Mouse (Mus musculus) MEL (cell line): ENCODE data around the gene Sh2d3c. TPM values are rescaled to one million over a fixed set of nuclear protein-coding genes. Genes with fewer than 3 reads are reported as not detected.

Experiments
- DNase-seq: peaks from one replicate; pipeline ENCODE4 v3.0.0; 2011; ENCODE audit warnings: low read depth, low spot score
- H3K27ac ChIP-seq: 2 replicates; pipeline ENCODE4 v1.5.1; 2012; ENCODE audit warnings: low read depth, mild to moderate bottlenecking, control low read depth, low read length, moderate library complexity; ENCODE audit not compliant: control insufficient read depth
- H3K27me3 ChIP-seq, 2 experiments: fragments of 150-350 bp in 1 of 2; sonication (generic) in 1 of 2; 2 replicates each; pipeline ENCODE4 v1.6.1; 2012; ENCODE audit warnings: low read length in 2 of 2, mild to moderate bottlenecking in 2 of 2, improper control_type of control experiment in 1 of 2, moderate library complexity in 1 of 2; ENCODE audit not compliant: insufficient read depth in 2 of 2, control insufficient read depth in 1 of 2
- H3K36me3 ChIP-seq, 2 experiments: 2 replicates each; pipeline ENCODE4 v1.6.1; 2012 to 2014; ENCODE audit warnings: low read length in 2 of 2, improper control_type of control experiment in 1 of 2, inconsistent platforms in 1 of 2, mild to moderate bottlenecking in 1 of 2; ENCODE audit not compliant: insufficient read depth in 2 of 2, control insufficient read depth in 1 of 2
- H3K4me1 ChIP-seq, 2 experiments: fragments of 150-350 bp in 1 of 2; sonication (generic) in 1 of 2; 2 replicates each; pipeline ENCODE4 v1.6.1; 2012; ENCODE audit warnings: low read length in 2 of 2, improper control_type of control experiment in 1 of 2, mild to moderate bottlenecking in 1 of 2; ENCODE audit not compliant: insufficient read depth in 2 of 2, control insufficient read depth in 1 of 2
- H3K4me3 ChIP-seq, 2 experiments: fragments of 150-350 bp in 1 of 2; sonication (generic) in 1 of 2; 2 replicates each; pipeline ENCODE4 v1.5.1; 2012; ENCODE audit warnings: low read depth in 2 of 2, low read length in 2 of 2, mild to moderate bottlenecking in 2 of 2, moderate library complexity in 2 of 2, control low read depth in 1 of 2, improper control_type of control experiment in 1 of 2; ENCODE audit not compliant: control insufficient read depth in 1 of 2, insufficient read depth in 1 of 2
- H3K79me2 ChIP-seq: 2 replicates; pipeline ENCODE4 v1.6.1; 2012; ENCODE audit warnings: mild to moderate bottlenecking, low read length, moderate library complexity; ENCODE audit not compliant: control insufficient read depth, poor library complexity, insufficient read depth
- H3K9ac ChIP-seq: 2 replicates; pipeline ENCODE4 v1.6.1; 2012; ENCODE audit warnings: low read depth, mild to moderate bottlenecking, control low read depth, low read length, moderate library complexity; ENCODE audit not compliant: control insufficient read depth, poor library complexity, severe bottlenecking
- H3K9me3 ChIP-seq: fragments of 150-350 bp; sonication (generic); replicated peaks from 2 replicates; pipeline ENCODE4 v1.6.1; 2012; ENCODE audit warnings: mild to moderate bottlenecking, low read length, improper control_type of control experiment, moderate library complexity; ENCODE audit not compliant: insufficient read depth
- BHLHE40 ChIP-seq: IDR thresholded peaks from 2 replicates; pipeline ENCODE4 v1.6.1; 2012; ENCODE audit warnings: low read depth, mild to moderate bottlenecking, inconsistent platforms, low read length, improper control_type of control experiment, borderline replicate concordance
- CHD1 ChIP-seq: IDR thresholded peaks from 2 replicates; pipeline ENCODE4 v1.6.1; 2012; ENCODE audit warnings: low read depth, mild to moderate bottlenecking, inconsistent platforms, low read length, improper control_type of control experiment
- CTCF ChIP-seq, 3 experiments: IDR thresholded peaks in 2 of 3; conservative IDR thresholded peaks in 1 of 3; 2 replicates each; pipeline ENCODE4 v1.5.1; 2011 to 2012; ENCODE audit warnings: low read length in 3 of 3, low read depth in 2 of 3, mild to moderate bottlenecking in 2 of 3, improper control_type of control experiment in 1 of 3, inconsistent platforms in 1 of 3, mixed read lengths in 1 of 3, moderate library complexity in 1 of 3; ENCODE audit not compliant: control insufficient read depth in 1 of 3, insufficient read depth in 1 of 3, poor library complexity in 1 of 3, severe bottlenecking in 1 of 3
- E2F4 ChIP-seq: IDR thresholded peaks from 2 replicates; pipeline ENCODE4 v1.6.1; 2011; ENCODE audit warnings: low read depth, low read length, improper control_type of control experiment, borderline replicate concordance
- EP300 ChIP-seq, 2 experiments: IDR thresholded peaks; 2 replicates each; pipeline ENCODE4 v1.6.1; 2011; ENCODE audit warnings: improper control_type of control experiment in 2 of 2, low read length in 2 of 2, low read depth in 1 of 2, mild to moderate bottlenecking in 1 of 2
- ETS1 ChIP-seq: IDR thresholded peaks from 2 replicates; pipeline ENCODE4 v1.6.1; 2012; ENCODE audit warnings: low read depth, mild to moderate bottlenecking, inconsistent platforms, low read length, improper control_type of control experiment, moderate library complexity
- GATA1 ChIP-seq: IDR thresholded peaks from 2 replicates; pipeline ENCODE4 v1.6.1; 2011; ENCODE audit warnings: low read depth, low read length, improper control_type of control experiment
- HCFC1 ChIP-seq: IDR thresholded peaks from 2 replicates; pipeline ENCODE4 v1.6.1; 2012; ENCODE audit warnings: low read depth, mild to moderate bottlenecking, inconsistent platforms, low read length, improper control_type of control experiment, moderate library complexity
- KAT2A ChIP-seq: conservative IDR thresholded peaks from 2 replicates; pipeline ENCODE4 v1.6.1; 2012; ENCODE audit warnings: low read depth, low read length, improper control_type of control experiment, inconsistent platforms
- MAX ChIP-seq: IDR thresholded peaks from 2 replicates; pipeline ENCODE4 v1.6.1; 2011; ENCODE audit warnings: low read length, improper control_type of control experiment
- MAZ ChIP-seq: IDR thresholded peaks from 2 replicates; pipeline ENCODE4 v1.6.1; 2012; ENCODE audit warnings: low read depth, mild to moderate bottlenecking, inconsistent platforms, low read length, improper control_type of control experiment
- MYB ChIP-seq: IDR thresholded peaks from 2 replicates; pipeline ENCODE4 v1.6.1; 2011; ENCODE audit warnings: mild to moderate bottlenecking, low read depth, low read length, improper control_type of control experiment
- NELFE ChIP-seq: IDR thresholded peaks from 2 replicates; pipeline ENCODE4 v1.6.1; 2011; ENCODE audit warnings: low read depth, low read length, improper control_type of control experiment
- POLR2A ChIP-seq, 2 experiments: IDR thresholded peaks; 2 replicates each; pipeline ENCODE4 v1.6.1; 2011 to 2012; ENCODE audit warnings: low read length in 2 of 2, mild to moderate bottlenecking in 2 of 2, control low read depth in 1 of 2, improper control_type of control experiment in 1 of 2, low read depth in 1 of 2, moderate library complexity in 1 of 2; ENCODE audit not compliant: control insufficient read depth in 1 of 2, insufficient read depth in 1 of 2, poor library complexity in 1 of 2
- POLR2AphosphoS2 ChIP-seq: IDR thresholded peaks from 2 replicates; pipeline ENCODE4 v1.6.1; 2011; ENCODE audit warnings: low read length, improper control_type of control experiment
- POLR2AphosphoS5 ChIP-seq: IDR thresholded peaks from 2 replicates; pipeline ENCODE4 v1.6.1; 2012; ENCODE audit warnings: low read depth, borderline replicate concordance, mild to moderate bottlenecking, inconsistent platforms, low read length, moderate library complexity, mixed read lengths
- RAD21 ChIP-seq: IDR thresholded peaks from 2 replicates; pipeline ENCODE4 v1.6.1; 2011; ENCODE audit warnings: mild to moderate bottlenecking, low read depth, low read length, improper control_type of control experiment
- RCOR1 ChIP-seq: IDR thresholded peaks from 2 replicates; pipeline ENCODE4 v1.6.1; 2012; ENCODE audit warnings: low read depth, mild to moderate bottlenecking, inconsistent platforms, low read length, improper control_type of control experiment
- SMC3 ChIP-seq: IDR thresholded peaks from 2 replicates; pipeline ENCODE4 v1.6.1; 2011; ENCODE audit warnings: low read depth, low read length, improper control_type of control experiment
- UBTF ChIP-seq: IDR thresholded peaks from 2 replicates; pipeline ENCODE4 v1.6.1; 2012; ENCODE audit warnings: low read depth, mild to moderate bottlenecking, inconsistent platforms, low read length, improper control_type of control experiment, moderate library complexity, borderline replicate concordance; ENCODE audit not compliant: insufficient read depth
- USF2 ChIP-seq, 2 experiments: IDR thresholded peaks; 2 replicates each; pipeline ENCODE4 v1.6.1; 2011 to 2012; ENCODE audit warnings: improper control_type of control experiment in 2 of 2, low read length in 2 of 2, borderline replicate concordance in 1 of 2, inconsistent platforms in 1 of 2, low read depth in 1 of 2, mild to moderate bottlenecking in 1 of 2; ENCODE audit not compliant: insufficient read depth in 1 of 2
- ZC3H11A ChIP-seq: IDR thresholded peaks from 2 replicates; pipeline ENCODE4 v1.6.1; 2012; ENCODE audit warnings: low read depth, mild to moderate bottlenecking, inconsistent platforms, low read length, improper control_type of control experiment
- ZMIZ1 ChIP-seq: IDR thresholded peaks from 2 replicates; pipeline ENCODE4 v1.6.1; 2012; ENCODE audit warnings: low read depth, mild to moderate bottlenecking, inconsistent platforms, low read length, improper control_type of control experiment, moderate library complexity
- ZNF384 ChIP-seq: IDR thresholded peaks from 2 replicates; pipeline ENCODE4 v1.6.1; 2012; ENCODE audit warnings: low read depth, mild to moderate bottlenecking, inconsistent platforms, low read length, improper control_type of control experiment
- polyA plus RNA-seq, 2 experiments: library from polyadenylated mRNA; stranded (reverse) in 1 of 2; unstranded in 1 of 2; fragments of >175 nt in 1 of 2; fragments of >200 nt in 1 of 2; gene quantifications; 2 replicates each; pipeline versions ENCODE4 v1.2.1 to v1.2.4; 2012; ENCODE audit warnings: low replicate concordance in 2 of 2, low read depth in 1 of 2; ENCODE audit not compliant: insufficient read length in 2 of 2, insufficient read depth in 1 of 2, missing spikeins in 1 of 2
- total RNA-seq: library from RNA; depleted of rRNA; stranded (reverse); fragments of 300-350 nt; gene quantifications from 2 replicates; pipeline ENCODE4 v1.2.3, GENCODE M21; 2012

Gene Sh2d3c
- total and polyA plus RNA-seq, 3 experiments, result 0.19 to 0.43 TPM; not detected in 1

DNA sequence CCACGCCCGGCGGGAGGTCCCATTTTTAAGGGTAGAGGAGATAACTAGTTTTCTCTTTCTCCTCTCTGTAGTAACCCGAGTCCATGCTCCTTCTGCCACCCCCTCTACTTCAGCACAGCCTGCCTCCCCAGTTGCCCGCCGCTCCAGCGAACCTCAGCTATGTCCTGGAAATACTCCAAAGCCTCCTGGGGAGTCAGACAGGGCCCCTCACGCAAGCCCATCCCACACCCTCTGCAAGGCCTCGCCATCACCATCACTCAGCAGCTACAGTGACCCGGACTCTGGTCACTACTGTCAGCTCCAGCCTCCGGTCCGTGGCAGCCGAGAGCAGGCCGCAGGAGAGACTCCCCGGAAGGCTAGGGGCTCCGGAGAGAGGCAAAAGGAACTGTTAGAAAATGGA, 28.2 kb downstream of the Sh2d3c start:
- no peaks in the 10 kb centered on the region for H3K9me3 ChIP-seq
- H3K9ac ChIP-seq, result no peak overlapping the region
- H3K27ac ChIP-seq, result no peak overlapping the region
- H3K79me2 ChIP-seq, result no peaks in the 10 kb centered on the region
- no peak overlapping the region for H3K4me3 ChIP-seq
- no peaks in the 10 kb centered on the region for H3K36me3 ChIP-seq
- no peak for TF ChIP-seq CHD1
- TF ChIP-seq ZNF384, result no peak
- TF ChIP-seq BHLHE40, result no peak
- no peak for TF ChIP-seq MYB
- no peak for TF ChIP-seq UBTF
- TF ChIP-seq EP300 (IDR thresholded peaks at IDR 0.05; ENCODE audit: low read depth in 1 of 2, low read length in 2 of 2), result no peak
- no peak for TF ChIP-seq SMC3
- TF ChIP-seq CTCF (IDR thresholded peaks at IDR 0.05 in 2 of 3, conservative IDR thresholded peaks at IDR 0.05 in 1 of 3; ENCODE audit: control insufficient read depth in 1 of 3, insufficient read depth in 1 of 3, low read depth in 2 of 3, low read length in 3 of 3, poor library complexity in 1 of 3, severe bottlenecking in 1 of 3), result no peak
- TF ChIP-seq POLR2A (IDR thresholded peaks at IDR 0.05; ENCODE audit: control insufficient read depth in 1 of 2, insufficient read depth in 1 of 2, low read depth in 1 of 2, low read length in 2 of 2, poor library complexity in 1 of 2), result no peak
- no peak for TF ChIP-seq NELFE
- TF ChIP-seq USF2 (IDR thresholded peaks at IDR 0.05; ENCODE audit: borderline replicate concordance in 1 of 2, insufficient read depth in 1 of 2, low read depth in 1 of 2, low read length in 2 of 2), result no peak
- TF ChIP-seq ZC3H11A, result no peak
- no peak for TF ChIP-seq E2F4
- TF ChIP-seq POLR2AphosphoS5, result no peak
- no peak for TF ChIP-seq ZMIZ1
- no peak for TF ChIP-seq POLR2AphosphoS2
- no peak for TF ChIP-seq RAD21
- no peak for TF ChIP-seq RCOR1
- TF ChIP-seq, all 39 proteins: peak for 0
- Histone ChIP-seq H3K4me1 (no peaks in the 10 kb centered on the region), H3K27me3 (no peaks in the 10 kb centered on the region)
- no peak for DNase-seq

DNA sequence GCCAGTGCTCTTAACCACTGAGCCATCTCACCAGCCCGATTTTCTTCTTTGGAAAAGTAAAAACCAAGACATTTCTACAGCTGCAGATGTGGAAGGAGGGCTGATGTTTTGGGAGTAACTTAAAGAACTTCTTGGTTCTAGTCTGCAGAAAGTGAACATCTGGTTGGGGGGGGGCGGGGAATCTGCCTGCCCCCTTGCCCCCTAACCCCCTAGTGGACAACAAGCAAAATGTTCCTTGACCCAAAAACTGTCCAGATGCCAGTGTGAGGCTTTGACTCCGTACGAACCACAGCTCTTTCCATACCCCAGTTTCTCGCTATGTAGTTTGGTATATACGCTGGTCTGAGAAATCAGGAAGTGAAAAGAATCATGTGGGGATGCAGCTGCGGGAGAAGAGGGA, 29.3 kb downstream of the Sh2d3c start:
- H3K79me2 ChIP-seq, result no peaks in the 10 kb centered on the region
- DNase-seq, result no peak
- H3K9ac ChIP-seq, result no peak overlapping the region
- no peaks in the 10 kb centered on the region for H3K27me3 ChIP-seq
- no peaks in the 10 kb centered on the region for H3K9me3 ChIP-seq
- H3K36me3 ChIP-seq, result no peaks in the 10 kb centered on the region
- no peak overlapping the region for H3K4me3 ChIP-seq
- TF ChIP-seq CHD1 (no peak), UBTF (no peak), GATA1 (no peak), HCFC1 (no peak), E2F4 (no peak), POLR2AphosphoS2 (no peak), CTCF (IDR thresholded peaks at IDR 0.05 in 2 of 3, conservative IDR thresholded peaks at IDR 0.05 in 1 of 3; ENCODE audit: control insufficient read depth in 1 of 3, insufficient read depth in 1 of 3, low read depth in 2 of 3, low read length in 3 of 3, poor library complexity in 1 of 3, severe bottlenecking in 1 of 3) (no peak; a peak in 1 of 6 replicates), BHLHE40 (no peak), EP300 (IDR thresholded peaks at IDR 0.05; ENCODE audit: low read depth in 1 of 2, low read length in 2 of 2) (no peak), RAD21 (no peak), KAT2A (no peak), MAX (no peak), MAZ (no peak), ETS1 (no peak), RCOR1 (no peak), NELFE (no peak), SMC3 (no peak)
- no peaks in the 10 kb centered on the region for H3K4me1 ChIP-seq
- no peak overlapping the region for H3K27ac ChIP-seq
